Mouse (Mus musculus) gonadal fat pad, adult 2 months (tissue): ENCODE results near the gene Bud23. TPM values are rescaled to one million over a fixed set of nuclear protein-coding genes. Genes with fewer than 3 reads are reported as not detected.
"Not testable (repeated sequence)": the region's sequence is repeated elsewhere in the genome, so short reads cannot be mapped to it uniquely, and the experiment has no call there.

Experiments
- DNase-seq: peaks from one replicate; pipeline ENCODE4 v3.0.0-alpha.2; 2012; ENCODE audit warnings: low read depth
- polyA plus RNA-seq: library from polyadenylated mRNA; depleted of rRNA; stranded (reverse); fragments of >200 nt; gene quantifications from 2 replicates; pipeline ENCODE4 v1.2.3, GENCODE M21; 2012

Gene Bud23
- polyA plus RNA-seq, 1 experiment = 55.8 TPM

GRCm38 (mm10) chr5:135072061-135072460, 7.3 kb upstream of the Bud23 start:
- no peak for DNase-seq

- DNase-seq = no peak
These were observed 5.7 kb upstream of the Bud23 start for GRCm38 (mm10) chr5:135070448-135070847.

GRCm38 (mm10) chr5:135066008-135066407, 1.2 kb upstream of the Bud23 start:
- DNase-seq = no peak

GRCm38 (mm10) chr5:135064382-135064766, 385 bp downstream of the Bud23 start:
- no peak for DNase-seq

GRCm38 (mm10) chr5:135063629-135064381, 954 bp downstream of the Bud23 start, which contains the start of gene Dnajc30:
TSS of gene Dnajc30 (plus strand) at chr5:135064202.
- peak; percentile 52 for DNase-seq

- no peak for DNase-seq
These were observed 11.4 kb downstream of the Bud23 start for GRCm38 (mm10) chr5:135053356-135053755.

DNA sequence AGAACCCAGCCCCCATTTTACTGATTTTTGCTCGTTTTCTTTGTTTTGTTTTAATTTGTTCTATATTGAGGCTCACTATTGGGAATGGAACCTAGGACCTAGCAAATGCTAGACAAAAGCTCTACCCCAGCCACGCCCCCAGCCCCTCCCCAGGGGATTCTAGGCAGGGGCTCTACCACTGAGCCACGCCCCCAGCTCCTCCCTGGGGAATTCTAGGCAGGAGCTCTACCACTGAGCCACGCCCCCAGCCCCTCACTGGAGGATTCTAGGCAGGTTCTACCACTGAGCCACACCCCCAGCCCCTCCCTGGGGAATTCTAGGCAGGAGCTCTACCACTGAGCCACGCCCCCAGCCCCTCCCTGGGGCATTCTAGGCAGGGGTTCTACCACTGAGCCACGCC, 15.5 kb downstream of the Bud23 start:
- DNase-seq = not testable (repeated sequence)

GRCm38 (mm10) chr5:135048539-135048938, 16.2 kb downstream of the Bud23 start:
- DNase-seq = no peak

GRCm38 (mm10) chr5:135044575-135044974, 20.2 kb downstream of the Bud23 start:
- no peak for DNase-seq

DNA sequence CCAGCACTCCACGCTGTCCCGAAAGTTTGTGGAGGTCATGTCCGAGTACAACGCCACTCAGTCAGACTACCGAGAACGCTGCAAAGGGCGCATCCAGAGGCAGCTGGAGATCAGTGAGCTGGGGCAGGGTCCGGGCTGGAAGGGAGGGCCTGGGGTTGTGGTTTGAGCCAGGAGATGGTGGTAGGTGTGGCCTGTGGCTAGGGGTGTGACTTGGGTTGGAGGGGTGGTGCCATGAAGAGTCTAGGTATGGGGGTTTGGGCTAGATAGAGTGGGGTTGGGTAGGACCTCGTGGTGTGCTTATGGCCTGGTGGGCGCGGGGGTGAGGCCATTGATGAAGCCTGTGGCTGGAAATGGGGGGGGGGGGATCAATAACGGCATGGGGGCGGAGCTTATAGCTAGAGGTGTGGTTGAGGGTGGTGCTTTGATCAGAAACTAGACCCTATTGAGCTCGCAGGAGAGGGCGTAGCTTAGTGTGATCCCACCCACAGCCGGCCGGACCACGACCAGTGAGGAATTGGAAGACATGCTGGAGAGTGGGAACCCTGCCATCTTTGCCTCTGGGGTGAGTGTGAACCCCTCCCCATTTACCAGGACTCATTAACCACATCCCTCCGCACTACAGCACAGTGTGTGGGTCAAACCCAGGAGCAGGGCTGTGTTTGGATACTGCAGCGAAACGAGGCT, 22.5 kb downstream of the Bud23 start:
- no peak for DNase-seq

GRCm38 (mm10) chr5:135040777-135041176, 24.0 kb downstream of the Bud23 start:
- DNase-seq = no peak

DNA sequence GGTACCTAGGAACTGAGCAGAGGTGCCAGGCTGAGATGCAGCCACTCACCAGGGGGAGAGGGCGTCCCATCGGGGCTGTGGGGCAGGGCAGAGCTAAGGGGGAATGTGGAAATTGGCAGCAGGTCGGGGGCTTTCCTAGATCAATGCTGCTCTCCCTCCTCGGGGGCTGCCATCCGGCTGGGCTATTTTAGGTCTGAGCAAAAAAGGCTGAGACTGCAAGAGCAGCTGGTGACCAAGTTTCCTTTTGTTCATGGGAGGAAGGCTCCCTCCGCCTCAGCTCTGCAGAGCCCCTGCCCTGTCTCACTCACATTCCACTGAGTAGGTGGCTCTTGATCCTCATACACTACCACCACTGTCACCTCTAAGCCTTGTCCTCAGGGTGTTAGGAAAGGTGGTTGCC, 24.7 kb downstream of the Bud23 start:
- DNase-seq = no peak

DNA sequence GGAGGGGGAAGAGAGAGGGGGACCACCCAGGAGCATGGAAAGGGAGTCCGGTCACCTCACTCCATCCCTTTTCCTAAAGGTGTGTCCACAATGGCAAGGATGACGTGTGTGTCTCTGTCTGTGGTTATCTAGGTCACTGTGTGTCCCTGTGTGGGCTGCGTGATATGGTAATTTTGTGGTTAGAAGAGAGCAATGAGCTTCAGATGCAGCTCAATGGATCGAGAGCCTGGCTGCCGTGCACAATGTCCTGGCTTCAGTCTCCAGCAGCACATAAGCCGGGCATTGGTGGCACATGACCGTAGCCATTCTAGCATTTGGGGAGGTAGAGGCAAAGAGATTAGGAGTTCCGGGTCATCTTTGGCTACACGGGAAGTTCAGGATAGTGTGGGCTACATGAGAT, 25.2 kb downstream of the Bud23 start:
- DNase-seq = no peak

GRCm38 (mm10) chr5:135037946-135038345, 26.8 kb downstream of the Bud23 start:
- no peak for DNase-seq

DNA sequence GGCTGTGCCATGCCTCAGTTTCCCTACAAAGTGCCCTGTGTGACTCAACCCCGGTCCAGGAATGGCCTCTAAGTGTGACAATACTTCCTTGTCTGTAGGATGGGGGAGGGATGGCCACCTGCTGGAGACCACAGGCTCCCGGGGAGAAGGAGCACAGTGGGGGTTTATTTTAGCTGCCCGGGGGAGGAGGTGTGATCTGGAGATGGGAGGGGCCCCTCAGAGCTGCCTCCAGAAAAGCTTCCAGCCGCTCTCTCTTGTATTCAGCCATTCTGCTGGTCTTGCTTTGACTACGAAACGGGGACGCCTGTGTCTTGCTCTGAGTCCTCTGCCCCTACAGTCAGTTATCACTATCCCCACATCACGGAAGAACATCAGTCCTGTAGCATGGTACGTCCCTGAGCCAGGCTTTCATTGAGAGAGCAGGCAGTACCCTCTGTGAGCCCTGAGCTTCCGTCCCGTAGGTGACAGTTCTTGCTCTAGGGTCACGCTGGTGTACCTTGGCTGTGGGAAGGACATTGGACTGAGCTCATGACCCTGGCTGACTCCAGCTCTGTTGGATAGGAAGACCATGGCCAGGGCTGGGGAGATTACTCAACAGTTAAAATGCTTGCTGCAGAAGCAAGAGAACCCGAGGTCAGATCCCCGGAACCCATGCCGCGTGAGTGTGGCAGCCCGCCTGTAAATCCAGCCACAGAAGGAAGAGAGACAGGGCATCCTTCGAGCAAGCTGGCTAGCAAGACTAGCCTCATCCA, 29.0 kb downstream of the Bud23 start:
- DNase-seq = no peak

DNA sequence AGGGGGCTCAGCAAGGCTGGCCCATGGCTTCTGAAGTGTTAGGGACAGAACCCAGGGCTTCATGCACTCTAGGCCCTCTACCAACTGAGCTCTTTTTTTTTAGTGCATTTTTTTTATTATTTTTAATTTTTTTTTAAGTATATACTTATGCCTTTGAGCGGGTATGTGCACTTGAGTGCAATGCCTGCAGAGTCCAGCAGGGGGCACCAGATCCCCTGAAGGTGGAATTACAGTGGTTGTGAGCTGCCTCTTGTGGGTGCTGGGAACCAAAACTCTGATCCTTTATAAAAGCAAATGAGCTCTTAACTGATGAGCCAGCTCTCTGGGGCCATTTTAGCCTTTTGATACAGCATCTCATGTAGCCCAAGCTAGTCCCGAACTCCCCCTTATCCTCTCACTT, 30.2 kb downstream of the Bud23 start:
- no peak for DNase-seq

GRCm38 (mm10) chr5:135032581-135032980, 32.2 kb downstream of the Bud23 start:
- DNase-seq = no peak

DNA sequence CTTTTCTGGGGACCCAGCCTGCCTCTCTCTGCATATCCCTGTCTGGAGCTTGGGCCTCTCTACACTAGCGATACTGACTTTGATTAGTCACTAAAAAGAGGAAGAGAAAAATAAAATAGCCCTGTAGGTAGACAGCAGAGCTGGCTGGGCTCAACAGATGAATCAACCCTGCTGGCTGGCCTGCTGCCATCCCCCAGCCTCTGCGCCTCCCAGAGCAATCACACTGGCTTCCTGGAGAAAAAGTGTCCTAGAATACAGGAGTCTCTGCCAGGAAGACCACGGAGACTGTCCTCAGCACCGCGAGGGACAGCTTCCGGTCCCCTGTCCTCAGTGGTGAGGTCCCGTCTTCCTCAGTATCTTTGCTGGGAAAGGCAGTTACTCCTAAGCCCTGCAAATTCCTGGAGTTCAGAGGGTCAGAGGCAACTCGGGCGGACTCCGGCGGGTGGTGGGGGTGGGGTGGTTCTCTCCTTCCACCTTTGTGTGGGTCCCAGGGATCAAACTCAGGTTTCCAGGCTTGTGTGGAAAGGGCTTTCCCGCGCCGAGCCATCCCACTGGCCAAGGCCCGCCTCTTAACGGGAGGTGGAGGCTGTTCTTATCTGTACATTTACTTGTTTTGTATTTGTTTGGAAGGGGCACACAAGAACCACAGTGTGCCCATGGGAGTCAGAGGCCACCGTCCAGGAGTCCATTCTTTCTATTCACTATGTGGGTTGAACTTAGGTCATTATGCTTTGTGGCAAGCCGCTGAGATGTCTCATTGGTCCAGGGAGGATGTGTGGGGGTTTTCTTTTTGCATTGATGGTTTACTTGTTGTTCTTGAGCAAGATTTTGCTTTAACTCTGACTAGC, 35.5 kb downstream of the Bud23 start:
- DNase-seq = no peak

- DNase-seq = no peak
These were observed 38.9 kb downstream of the Bud23 start for GRCm38 (mm10) chr5:135025899-135026298.

- DNase-seq = no peak
These were observed 40.0 kb downstream of the Bud23 start for GRCm38 (mm10) chr5:135024665-135025224.
